Mouse (Mus musculus) forebrain, embryonic 15.5 days (tissue): ENCODE data around the gene Ypel5. TPM values are rescaled to one million over a fixed set of nuclear protein-coding genes. Genes with fewer than 3 reads are reported as not detected.

Experiments used
- ATAC-seq: fragments of 200-750 bp; cut with Nextera tagmentation; replicated peaks from 2 replicates; pipeline ENCODE4 v1.8.0; 2017; ENCODE audit warnings: mild to moderate bottlenecking, moderate TSS enrichment, moderate library complexity
- H3K27ac ChIP-seq: fragments of 300-500 bp; sonication (generic); replicated peaks from 2 replicates; pipeline ENCODE4 v1.5.1; 2015; ENCODE audit warnings: mild to moderate bottlenecking, inconsistent platforms
- H3K27me3 ChIP-seq: fragments of 300-500 bp; sonication (generic); 2 replicates; pipeline ENCODE4 v1.6.1; 2015; ENCODE audit warnings: inconsistent platforms
- H3K36me3 ChIP-seq: fragments of 300-500 bp; sonication (generic); 2 replicates; pipeline ENCODE4 v1.6.1; 2015; ENCODE audit warnings: mild to moderate bottlenecking, inconsistent platforms
- H3K4me1 ChIP-seq: fragments of 300-500 bp; sonication (generic); 2 replicates; pipeline ENCODE4 v1.6.1; 2015; ENCODE audit warnings: inconsistent platforms
- H3K4me2 ChIP-seq: fragments of 300-500 bp; sonication (generic); replicated peaks from 2 replicates; pipeline ENCODE4 v1.6.1; 2015; ENCODE audit warnings: mild to moderate bottlenecking, inconsistent platforms
- H3K4me3 ChIP-seq: fragments of 300-500 bp; sonication (generic); 2 replicates; pipeline ENCODE4 v1.5.1; 2015; ENCODE audit warnings: mild to moderate bottlenecking, inconsistent platforms
- H3K9ac ChIP-seq: fragments of 300-500 bp; sonication (generic); replicated peaks from 2 replicates; pipeline ENCODE4 v1.6.1; 2015; ENCODE audit warnings: mild to moderate bottlenecking, inconsistent platforms
- H3K9me3 ChIP-seq: fragments of 300-500 bp; sonication (generic); 2 replicates; pipeline ENCODE4 v1.6.1; 2016; ENCODE audit warnings: inconsistent platforms
- WGBS: fragments of 180-500 bp; shearing (Covaris S2); methylation state at CpG from one replicate; pipeline ENCODE4 v1.1.7; 2015; ENCODE audit warnings: mixed read lengths; 5-methylcytosine and 5-hydroxymethylcytosine counted together
- polyA plus RNA-seq: library from polyadenylated mRNA; unstranded; fragments of >200 nt; fragmentation: Nextera tagmentation; extraction: Ambion mirVana; gene quantifications from 2 replicates; pipeline ENCODE4 v1.2.1, GENCODE M21; 2015

The Ypel5 gene
- polyA plus RNA-seq, 1 experiment from 2014 or later = 114 TPM

GRCm38 (mm10) chr17:72857677-72858633, 21.7 kb downstream of the Ypel5 start:
- Histone ChIP-seq H3K36me3 (no peaks in the 10 kb centered on the region), H3K9ac (no peak overlapping the region), H3K4me3 (no peak overlapping the region), H3K4me2 (no peak overlapping the region), H3K9me3 (no peaks in the 10 kb centered on the region), H3K27ac (no peak overlapping the region), H3K4me1 (no peaks in the 10 kb centered on the region), H3K27me3 (no peaks in the 10 kb centered on the region)
- WGBS = 57% methylated on average over 13 of the region's 13 CpGs
- ATAC-seq = peak; percentile 86

DNA sequence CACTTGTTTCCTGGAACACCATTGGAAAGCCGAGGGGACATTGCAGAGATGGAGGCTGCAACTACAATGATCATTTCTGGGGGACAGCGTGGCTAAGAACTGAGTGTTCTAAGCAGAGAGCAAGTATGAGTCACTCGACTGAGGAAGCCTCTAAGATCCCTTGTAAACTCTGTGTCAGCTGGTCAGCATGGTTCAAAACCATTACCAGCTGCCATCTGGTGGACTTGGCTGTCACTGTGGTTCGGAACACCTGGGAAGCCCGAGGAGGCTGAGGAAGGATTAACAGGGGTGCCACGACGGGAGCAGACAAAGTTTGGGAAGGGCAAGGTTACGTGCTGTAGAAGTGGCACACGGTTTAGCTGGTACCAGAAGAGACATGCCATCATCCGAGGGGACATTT, 27.0 kb downstream of the Ypel5 start:
- Histone ChIP-seq H3K4me3 (no peak overlapping the region), H3K27ac (no peak overlapping the region), H3K9ac (no peak overlapping the region), H3K36me3 (no peaks in the 10 kb centered on the region), H3K9me3 (no peaks in the 10 kb centered on the region), H3K4me2 (no peak overlapping the region), H3K27me3 (no peaks in the 10 kb centered on the region), H3K4me1 (no peaks in the 10 kb centered on the region)
- 88% methylated on average over 10 of the region's 10 CpGs for WGBS
- ATAC-seq = no peak

GRCm38 (mm10) chr17:72866624-72867245, 30.5 kb downstream of the Ypel5 start:
- H3K4me3 ChIP-seq = no peak overlapping the region
- WGBS = 80% methylated on average over 3 of the region's 3 CpGs
- no peak overlapping the region for H3K9ac ChIP-seq
- H3K36me3 ChIP-seq = no peaks in the 10 kb centered on the region
- no peaks in the 10 kb centered on the region for H3K4me1 ChIP-seq
- no peaks in the 10 kb centered on the region for H3K9me3 ChIP-seq
- H3K4me2 ChIP-seq = no peak overlapping the region
- ATAC-seq = no peak; the same call in 1 of the 2 replicates
- no peak overlapping the region for H3K27ac ChIP-seq
- no peaks in the 10 kb centered on the region for H3K27me3 ChIP-seq

GRCm38 (mm10) chr17:72868181-72868580, 31.9 kb downstream of the Ypel5 start:
- Histone ChIP-seq H3K4me2 (no peak overlapping the region), H3K9me3 (no peaks in the 10 kb centered on the region), H3K4me3 (no peak overlapping the region), H3K27ac (no peak overlapping the region), H3K9ac (no peak overlapping the region), H3K36me3 (no peaks in the 10 kb centered on the region), H3K27me3 (no peaks in the 10 kb centered on the region), H3K4me1 (no peaks in the 10 kb centered on the region)
- ATAC-seq = no peak
- 90% methylated on average over 2 of the region's 2 CpGs for WGBS

GRCm38 (mm10) chr17:72878979-72879378, 42.7 kb downstream of the Ypel5 start:
- Histone ChIP-seq H3K36me3 (no peaks in the 10 kb centered on the region), H3K27ac (no peak overlapping the region), H3K4me3 (no peak overlapping the region), H3K27me3 (no peaks in the 10 kb centered on the region), H3K9ac (no peak overlapping the region), H3K9me3 (no peaks in the 10 kb centered on the region), H3K4me1 (no peaks in the 10 kb centered on the region), H3K4me2 (no peak overlapping the region)
- ATAC-seq = no peak
- 92% methylated on average over 9 of the region's 9 CpGs for WGBS

DNA sequence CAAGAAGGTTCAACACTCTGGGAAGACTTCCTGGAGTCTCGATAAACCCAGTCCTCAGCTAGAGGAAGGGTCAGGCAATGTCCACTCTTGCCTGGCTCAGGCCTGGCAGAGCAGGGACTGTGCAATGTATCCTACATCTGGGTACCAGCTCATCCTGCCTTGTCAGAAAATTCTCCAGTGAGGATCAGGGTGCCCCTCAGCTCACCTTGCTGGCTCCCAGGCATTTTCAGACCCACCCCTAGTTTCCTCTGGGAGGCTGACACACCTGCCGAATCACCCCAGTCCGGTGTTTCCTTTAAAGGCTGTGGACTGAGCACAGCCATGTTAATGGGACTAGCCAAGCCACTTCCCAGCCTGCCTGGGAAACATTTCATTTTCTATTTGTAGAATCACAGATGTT, 43.9 kb downstream of the Ypel5 start:
- 85% methylated on average over 3 of the region's 3 CpGs for WGBS
- Histone ChIP-seq H3K27me3 (no peaks in the 10 kb centered on the region), H3K9ac (no peak overlapping the region), H3K4me3 (no peak overlapping the region), H3K4me1 (no peaks in the 10 kb centered on the region), H3K27ac (no peak overlapping the region), H3K9me3 (no peaks in the 10 kb centered on the region), H3K36me3 (no peaks in the 10 kb centered on the region), H3K4me2 (no peak overlapping the region)
- ATAC-seq = no peak

GRCm38 (mm10) chr17:72881051-72881450, 44.8 kb downstream of the Ypel5 start:
- Histone ChIP-seq H3K27ac (no peak overlapping the region), H3K36me3 (no peaks in the 10 kb centered on the region), H3K4me2 (no peak overlapping the region), H3K9ac (no peak overlapping the region), H3K4me3 (no peak overlapping the region), H3K9me3 (no peaks in the 10 kb centered on the region), H3K27me3 (no peaks in the 10 kb centered on the region), H3K4me1 (no peaks in the 10 kb centered on the region)
- 93% methylated on average over 3 of the region's 3 CpGs for WGBS
- ATAC-seq = no peak

DNA sequence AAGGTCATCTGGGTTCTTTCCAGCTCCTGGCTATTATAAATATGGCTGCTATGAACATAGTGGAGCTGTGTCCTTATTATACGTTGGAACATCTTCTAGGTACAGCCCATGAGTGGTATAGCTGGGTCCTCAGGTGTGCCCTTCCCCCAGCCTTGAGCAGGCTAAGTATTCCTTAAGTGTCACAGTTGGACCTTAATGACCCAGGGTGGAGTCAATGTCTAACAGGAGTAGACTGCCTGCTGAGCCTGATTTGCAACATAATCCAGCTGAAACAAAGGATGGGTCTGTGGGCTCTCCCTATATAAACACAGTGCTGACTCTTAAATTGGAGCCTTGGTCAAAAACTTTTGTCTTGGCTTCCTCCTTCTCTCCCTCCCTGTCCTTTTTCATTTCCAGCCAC, 45.6 kb downstream of the Ypel5 start:
- H3K4me1 ChIP-seq = no peaks in the 10 kb centered on the region
- ATAC-seq = no peak
- no peaks in the 10 kb centered on the region for H3K36me3 ChIP-seq
- H3K9me3 ChIP-seq = no peaks in the 10 kb centered on the region
- no peak overlapping the region for H3K4me2 ChIP-seq
- 38% methylated on average over 1 of the region's 1 CpGs for WGBS
- no peak overlapping the region for H3K27ac ChIP-seq
- H3K27me3 ChIP-seq = no peaks in the 10 kb centered on the region
- H3K9ac ChIP-seq = no peak overlapping the region
- no peak overlapping the region for H3K4me3 ChIP-seq

DNA sequence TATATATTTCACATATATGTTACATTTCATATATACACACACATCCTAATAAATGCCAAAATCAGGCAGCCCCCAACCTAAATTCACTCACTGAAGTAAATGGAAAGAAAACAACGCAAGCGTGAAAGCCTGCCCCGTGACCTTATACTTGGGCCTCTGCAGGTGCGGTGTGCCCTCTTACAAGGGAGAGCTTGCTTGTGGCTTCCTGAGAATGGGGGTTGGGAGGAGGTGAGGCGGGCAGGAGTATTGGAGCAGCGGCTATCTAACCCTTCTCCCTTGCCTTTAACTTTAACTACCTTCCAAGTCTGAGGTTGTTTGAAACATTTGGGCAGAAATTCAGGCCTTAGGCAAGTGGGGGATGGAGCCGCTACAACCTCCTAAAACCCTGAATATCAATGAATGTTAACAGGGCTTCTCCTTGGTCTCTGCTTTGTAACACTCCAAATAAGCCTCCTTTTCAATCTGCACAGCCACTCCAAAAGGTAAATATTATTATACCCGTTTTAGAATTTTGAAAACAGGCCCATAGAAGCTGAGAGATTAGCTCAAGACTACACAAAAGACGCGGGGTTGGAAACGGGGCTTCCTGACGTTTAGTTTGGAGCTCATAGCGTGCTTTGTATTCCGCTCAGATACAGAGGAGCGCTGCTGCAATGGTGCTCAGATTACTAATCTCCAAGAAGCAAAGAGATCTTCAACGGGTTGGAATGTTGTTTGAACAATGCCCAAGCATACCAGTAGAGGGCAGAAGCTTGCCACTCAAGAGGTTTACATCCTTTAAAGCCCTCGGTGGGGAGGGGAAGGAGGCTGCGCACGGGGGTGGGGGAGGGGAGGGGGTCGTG, 53.5 kb downstream of the Ypel5 start:
- H3K9ac ChIP-seq = no peak overlapping the region
- H3K36me3 ChIP-seq = no peaks in the 10 kb centered on the region
- H3K27me3 ChIP-seq = no peaks in the 10 kb centered on the region
- H3K4me3 ChIP-seq = no peak overlapping the region
- WGBS = 7% methylated on average over 20 of the region's 20 CpGs
- peak overlapping the region; percentile 12; the same call in 1 of the 2 replicates for H3K4me2 ChIP-seq
- peak; percentile 91 for ATAC-seq
- H3K9me3 ChIP-seq = no peaks in the 10 kb centered on the region
- H3K4me1 ChIP-seq = peaks cover 11% of the 10 kb centered on the region; the same call in 1 of the 2 replicates
- H3K27ac ChIP-seq = 0 out of 2 replicates have a peak overlapping the region, but pooled peaks have one; percentile 36

GRCm38 (mm10) chr17:72890398-72890898, 54.2 kb downstream of the Ypel5 start:
- Histone ChIP-seq H3K4me1 (peaks cover 11% of the 10 kb centered on the region; the same call in 1 of the 2 replicates), H3K4me3 (no peak overlapping the region), H3K27me3 (no peaks in the 10 kb centered on the region), H3K4me2 (no peak overlapping the region), H3K27ac (no peak overlapping the region), H3K9me3 (no peaks in the 10 kb centered on the region), H3K36me3 (no peaks in the 10 kb centered on the region), H3K9ac (no peak overlapping the region)
- 47% methylated on average over 8 of the region's 8 CpGs for WGBS
- peak; percentile 59 for ATAC-seq

DNA sequence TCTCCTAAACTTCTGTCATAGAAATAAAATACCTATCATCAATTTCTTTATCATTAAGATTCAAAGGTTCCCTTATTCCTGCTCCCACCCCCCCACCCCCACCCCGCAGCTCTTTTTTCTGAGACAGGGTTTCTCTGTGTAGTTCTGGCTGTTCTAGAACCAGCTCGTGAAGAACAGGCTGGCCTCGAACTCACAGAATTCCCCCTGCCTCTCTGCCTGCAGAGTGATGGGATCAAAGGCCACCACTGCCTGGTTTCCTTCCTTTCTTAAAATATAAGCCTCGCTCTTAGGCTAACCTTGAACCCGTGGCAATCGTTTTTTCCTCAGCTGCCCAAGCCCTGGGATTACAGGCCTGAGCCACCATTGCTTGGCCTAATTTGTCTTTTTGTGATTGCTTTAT, 55.3 kb downstream of the Ypel5 start:
- Histone ChIP-seq H3K27ac (no peak overlapping the region), H3K4me3 (no peak overlapping the region), H3K4me2 (no peak overlapping the region), H3K27me3 (no peaks in the 10 kb centered on the region), H3K4me1 (peaks cover 11% of the 10 kb centered on the region; the same call in 1 of the 2 replicates), H3K9me3 (no peaks in the 10 kb centered on the region), H3K36me3 (no peaks in the 10 kb centered on the region), H3K9ac (no peak overlapping the region)
- no peak for ATAC-seq
- 89% methylated on average over 6 of the region's 6 CpGs for whole genome bisulfite sequencing
